Mouse (Mus musculus): ENCODE measurements around the gene Atp10b.
A peak's percentile ranks its signal among the peaks of the same experiment; 100 is the strongest.

- TF ChIP-seq CTCF (IDR thresholded peaks at IDR 0.05; ENCODE audit: low read depth) (peak; percentile 92), EP300 (optimal IDR thresholded peaks at IDR 0.05) (no peak)
Observed at GRCm38 (mm10) chr11:43263548-43264218, 114.0 kb downstream of the Atp10b start.

All from stomach, postnatal 0 days (tissue).